Mouse (Mus musculus): Measurements from ENCODE around the gene Clcn7.

GRCm38 (mm10) chr17:25188150-25189031, 55.2 kb downstream of the Clcn7 start, which contains the start of gene Unkl:
- TF ChIP-seq EP300 (IDR thresholded peaks at IDR 0.05; ENCODE audit: low read depth in 1 of 2, low read length in 2 of 2) (no peak), CTCF (IDR thresholded peaks at IDR 0.05 in 2 of 3, conservative IDR thresholded peaks at IDR 0.05 in 1 of 3; ENCODE audit: control insufficient read depth in 1 of 3, insufficient read depth in 1 of 3, low read depth in 2 of 3, low read length in 3 of 3, poor library complexity in 1 of 3, severe bottlenecking in 1 of 3) (no peak), POLR2A (IDR thresholded peaks at IDR 0.05; ENCODE audit: control insufficient read depth in 1 of 2, insufficient read depth in 1 of 2, low read depth in 1 of 2, low read length in 2 of 2, poor library complexity in 1 of 2) (peak; percentile 44 to 63; a peak in 1 of 4 replicates), ELF1 (IDR thresholded peaks at IDR 0.05; ENCODE audit: low read depth, low read length) (0 out of 2 replicates have a peak, but pooled peaks have one; percentile 16), MAZ (IDR thresholded peaks at IDR 0.05; ENCODE audit: low read depth, low read length) (0 out of 2 replicates have a peak, but pooled peaks have one; percentile 71), TBP (IDR thresholded peaks at IDR 0.05; ENCODE audit: low read depth, low read length) (no peak), E2F4 (IDR thresholded peaks at IDR 0.05; ENCODE audit: borderline replicate concordance, low read depth, low read length) (no peak)
